Mouse (Mus musculus): ENCODE results near the gene Scaf1. TPM values are rescaled to one million over a fixed set of nuclear protein-coding genes. Genes with fewer than 3 reads are reported as not detected.

Scaf1 gene
- total RNA-seq, 4 experiments from 2014 or later: 43.2 to 50.7 (median 48.4) TPM

GRCm38 (mm10) chr7:44985595-44986191 is 30.5 kb downstream of the Scaf1 start:
- peak; percentile 56 to 73 for DNase-seq (ENCODE audit: low spot score in 2 of 2)

- DNase-seq (ENCODE audit: low spot score in 2 of 2): no peak
Measured at GRCm38 (mm10) chr7:44984833-44985164, 31.4 kb downstream of the Scaf1 start.

GRCm38 (mm10) chr7:44983944-44984832 is 32.0 kb downstream of the Scaf1 start:
- DNase-seq (ENCODE audit: low spot score in 2 of 2): peak in 1 of 2 experiments; percentile 70

- peak; percentile 81 to 82 for DNase-seq (ENCODE audit: low spot score in 2 of 2)
Measured at GRCm38 (mm10) chr7:44983085-44983484, 33.1 kb downstream of the Scaf1 start.

- DNase-seq (ENCODE audit: low spot score in 2 of 2): no peak
Measured at GRCm38 (mm10) chr7:44981539-44981938, 34.6 kb downstream of the Scaf1 start.

- DNase-seq (ENCODE audit: low spot score in 2 of 2): no peak
Measured at GRCm38 (mm10) chr7:44978300-44978699, 37.9 kb downstream of the Scaf1 start.

GRCm38 (mm10) chr7:44975117-44975419 is 41.1 kb downstream of the Scaf1 start:
- DNase-seq (ENCODE audit: low spot score in 2 of 2): no peak

- peak; percentile 45 to 66 for DNase-seq (ENCODE audit: low spot score in 2 of 2)
Measured at GRCm38 (mm10) chr7:44974383-44975116, 41.6 kb downstream of the Scaf1 start, which contains the start of gene Cpt1c. TSS of gene Cpt1c (minus strand) at chr7:44974851.

- DNase-seq (ENCODE audit: low spot score in 2 of 2): no peak
Measured at GRCm38 (mm10) chr7:44973415-44974130, 42.6 kb downstream of the Scaf1 start.

- DNase-seq (ENCODE audit: low spot score in 2 of 2): no peak
Measured at GRCm38 (mm10) chr7:44971142-44971541, 45.0 kb downstream of the Scaf1 start.

GRCm38 (mm10) chr7:44970231-44970691 is 45.9 kb downstream of the Scaf1 start:
- DNase-seq (ENCODE audit: low spot score in 2 of 2): peak; percentile 75 to 81

- no peak for DNase-seq (ENCODE audit: low spot score in 2 of 2)
Measured at GRCm38 (mm10) chr7:44966638-44967037, 49.5 kb downstream of the Scaf1 start.

- DNase-seq (ENCODE audit: low spot score in 2 of 2): no peak
Measured at GRCm38 (mm10) chr7:44965975-44966374, 50.2 kb downstream of the Scaf1 start.

GRCm38 (mm10) chr7:44964990-44965389 is 51.2 kb downstream of the Scaf1 start:
- DNase-seq (ENCODE audit: low spot score in 2 of 2): no peak

GRCm38 (mm10) chr7:44962831-44963230 is 53.3 kb downstream of the Scaf1 start:
- DNase-seq (ENCODE audit: low spot score in 2 of 2): no peak

- DNase-seq (ENCODE audit: low spot score in 2 of 2): no peak
Measured at GRCm38 (mm10) chr7:44962337-44962736, 53.8 kb downstream of the Scaf1 start.

- no peak for DNase-seq (ENCODE audit: low spot score in 2 of 2)
Measured at GRCm38 (mm10) chr7:44960512-44960910, 55.7 kb downstream of the Scaf1 start.

GRCm38 (mm10) chr7:44959874-44960511 is 56.2 kb downstream of the Scaf1 start:
- DNase-seq (ENCODE audit: low spot score in 2 of 2): no peak

GRCm38 (mm10) chr7:44959281-44959680 is 56.9 kb downstream of the Scaf1 start:
- no peak for DNase-seq (ENCODE audit: low spot score in 2 of 2)

GRCm38 (mm10) chr7:44958208-44958607 is 58.0 kb downstream of the Scaf1 start:
- DNase-seq (ENCODE audit: low spot score in 2 of 2): no peak

Data from gastrocnemius, adult 8-10 months (tissue).